Mouse (Mus musculus) lung, postnatal 0 days (tissue): ENCODE measurements around the gene Pkmyt1. TPM values are rescaled to one million over a fixed set of nuclear protein-coding genes. Genes with fewer than 3 reads are reported as not detected.
A peak's percentile ranks its signal among the peaks of the same experiment; 100 is the strongest.

ENCODE experiments used
- ATAC-seq: fragments of 200-750 bp; cut with Nextera tagmentation; 2 replicates; pipeline ENCODE4 v1.8.0; 2017; ENCODE audit warnings: moderate library complexity
- DNase-seq: peaks from one replicate; pipeline ENCODE4 v3.0.0-alpha.2; 2016; ENCODE audit warnings: low spot score
- H3K27ac ChIP-seq: fragments of 300-500 bp; sonication (generic); 2 replicates; pipeline ENCODE4 v1.5.1; 2014; ENCODE audit warnings: antibody characterized with exemption, mild to moderate bottlenecking, low read length, mixed read lengths
- H3K27me3 ChIP-seq: fragments of 300-500 bp; sonication (generic); replicated peaks from 2 replicates; pipeline ENCODE4 v1.6.1; 2014; ENCODE audit warnings: low read length, mixed read lengths; ENCODE audit not compliant: insufficient read depth
- H3K36me3 ChIP-seq: fragments of 300-500 bp; sonication (generic); 2 replicates; pipeline ENCODE4 v1.6.1; 2014; ENCODE audit warnings: low read length, mixed read lengths; ENCODE audit not compliant: insufficient read depth
- H3K4me1 ChIP-seq: fragments of 300-500 bp; sonication (generic); 2 replicates; pipeline ENCODE4 v1.6.1; 2014; ENCODE audit warnings: antibody characterized with exemption, low read depth, low read length, mixed read lengths; ENCODE audit not compliant: insufficient read depth
- H3K4me2 ChIP-seq: fragments of 300-500 bp; sonication (generic); replicated peaks from 2 replicates; pipeline ENCODE4 v1.6.1; 2014; ENCODE audit warnings: low read depth, mild to moderate bottlenecking, low read length, moderate library complexity, mixed read lengths
- H3K4me3 ChIP-seq: fragments of 300-500 bp; sonication (generic); 2 replicates; pipeline ENCODE4 v1.5.1; 2014; ENCODE audit warnings: low read depth, low read length
- H3K9ac ChIP-seq: fragments of 300-500 bp; sonication (generic); replicated peaks from 2 replicates; pipeline ENCODE4 v1.6.1; 2014; ENCODE audit warnings: low read depth, mild to moderate bottlenecking
- H3K9me3 ChIP-seq: fragments of 300-500 bp; sonication (generic); 2 replicates; pipeline ENCODE4 v1.6.1; 2016; ENCODE audit warnings: low read length, mixed read lengths
- CTCF ChIP-seq: IDR thresholded peaks from 2 replicates; pipeline ENCODE4 v1.5.1; 2016; ENCODE audit warnings: antibody characterized with exemption, mild to moderate bottlenecking
- EP300 ChIP-seq: IDR thresholded peaks from 2 replicates; pipeline ENCODE4 v1.6.1; 2016; ENCODE audit warnings: antibody characterized with exemption, mild to moderate bottlenecking, control low read depth
- WGBS: fragments of 180-500 bp; shearing (Covaris S2); extraction: QIAGEN DNeasy Blood & Tissue Kit; methylation state at CpG from one replicate; pipeline ENCODE4 v1.1.7; 2014; 5-methylcytosine and 5-hydroxymethylcytosine counted together
- polyA plus RNA-seq: library from polyadenylated mRNA; unstranded; fragments of >200 nt; fragmentation: Nextera tagmentation; extraction: Ambion mirVana; gene quantifications from 2 replicates; pipeline ENCODE4 v1.2.1, GENCODE M21; 2015

Pkmyt1 gene
- polyA plus RNA-seq, 1 experiment from 2014 or later = 10.4 TPM

- Histone ChIP-seq H3K4me2 (peak overlapping the region; percentile 88), H3K27me3 (no peaks in the 10 kb centered on the region), H3K9ac (peak overlapping the region; percentile 36; the same call in 1 of the 2 replicates), H3K27ac (peak overlapping the region; percentile 84), H3K4me1 (peaks cover 3% of the 10 kb centered on the region; the same call in 1 of the 2 replicates), H3K36me3 (no peaks in the 10 kb centered on the region), H3K4me3 (peak overlapping the region; percentile 81), H3K9me3 (no peaks in the 10 kb centered on the region)
- ATAC-seq = peak; percentile 93
- peak; percentile 60 for TF ChIP-seq CTCF
- TF ChIP-seq EP300 = peak; percentile 37; the same call in 1 of the 2 replicates
- peak; percentile 97 for DNase-seq
- WGBS = under 1% methylated on average over 20 of the region's 20 CpGs
Measured at GRCm38 (mm10) chr17:23726758-23727142, 614 bp downstream of the Pkmyt1 start.

GRCm38 (mm10) chr17:23730441-23730840 lies 4.3 kb downstream of the Pkmyt1 start:
- H3K4me2 ChIP-seq = no peak overlapping the region
- WGBS = 44% methylated on average over 1 of the region's 1 CpGs
- no peak overlapping the region for H3K4me3 ChIP-seq
- DNase-seq (no peak), ATAC-seq (no peak)
- H3K36me3 ChIP-seq = no peaks in the 10 kb centered on the region
- TF ChIP-seq CTCF = no peak
- TF ChIP-seq EP300 = no peak
- H3K4me1 ChIP-seq = peaks cover 3% of the 10 kb centered on the region; the same call in 1 of the 2 replicates
- H3K9ac ChIP-seq = no peak overlapping the region
- H3K27me3 ChIP-seq = no peaks in the 10 kb centered on the region
- no peaks in the 10 kb centered on the region for H3K9me3 ChIP-seq
- no peak overlapping the region for H3K27ac ChIP-seq

DNA sequence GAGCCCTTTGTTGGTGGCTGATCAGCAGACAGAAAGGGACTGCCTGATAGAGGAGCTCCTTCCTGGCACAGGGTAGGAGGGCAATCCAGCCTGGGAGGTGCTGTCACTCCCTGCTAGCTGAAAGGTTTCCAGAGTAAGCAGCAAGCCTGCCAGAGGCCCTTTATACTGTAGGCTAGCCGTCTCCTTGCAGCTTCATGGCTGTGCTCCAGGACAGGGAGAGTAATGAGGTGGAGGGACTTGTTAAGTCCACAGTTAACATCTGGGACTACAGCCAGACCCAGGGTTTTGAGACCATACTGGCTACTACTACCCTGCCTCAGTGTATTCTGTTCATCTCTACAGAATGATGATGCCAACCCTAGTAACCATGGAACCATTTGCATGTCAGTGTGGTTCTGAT lies 8.2 kb downstream of the Pkmyt1 start:
- 17% methylated on average over 1 of the region's 1 CpGs for WGBS
- no peaks in the 10 kb centered on the region for H3K27me3 ChIP-seq
- 0 out of 2 replicates have a peak, but pooled peaks cover 7% of the 10 kb centered on the region for H3K36me3 ChIP-seq
- TF ChIP-seq CTCF (no peak), EP300 (no peak)
- H3K4me2 ChIP-seq = no peak overlapping the region
- no peak for ATAC-seq
- no peak overlapping the region for H3K9ac ChIP-seq
- H3K4me3 ChIP-seq = no peak overlapping the region
- H3K4me1 ChIP-seq = peaks cover 14% of the 10 kb centered on the region
- DNase-seq = no peak
- no peaks in the 10 kb centered on the region for H3K9me3 ChIP-seq
- H3K27ac ChIP-seq = no peak overlapping the region

DNA sequence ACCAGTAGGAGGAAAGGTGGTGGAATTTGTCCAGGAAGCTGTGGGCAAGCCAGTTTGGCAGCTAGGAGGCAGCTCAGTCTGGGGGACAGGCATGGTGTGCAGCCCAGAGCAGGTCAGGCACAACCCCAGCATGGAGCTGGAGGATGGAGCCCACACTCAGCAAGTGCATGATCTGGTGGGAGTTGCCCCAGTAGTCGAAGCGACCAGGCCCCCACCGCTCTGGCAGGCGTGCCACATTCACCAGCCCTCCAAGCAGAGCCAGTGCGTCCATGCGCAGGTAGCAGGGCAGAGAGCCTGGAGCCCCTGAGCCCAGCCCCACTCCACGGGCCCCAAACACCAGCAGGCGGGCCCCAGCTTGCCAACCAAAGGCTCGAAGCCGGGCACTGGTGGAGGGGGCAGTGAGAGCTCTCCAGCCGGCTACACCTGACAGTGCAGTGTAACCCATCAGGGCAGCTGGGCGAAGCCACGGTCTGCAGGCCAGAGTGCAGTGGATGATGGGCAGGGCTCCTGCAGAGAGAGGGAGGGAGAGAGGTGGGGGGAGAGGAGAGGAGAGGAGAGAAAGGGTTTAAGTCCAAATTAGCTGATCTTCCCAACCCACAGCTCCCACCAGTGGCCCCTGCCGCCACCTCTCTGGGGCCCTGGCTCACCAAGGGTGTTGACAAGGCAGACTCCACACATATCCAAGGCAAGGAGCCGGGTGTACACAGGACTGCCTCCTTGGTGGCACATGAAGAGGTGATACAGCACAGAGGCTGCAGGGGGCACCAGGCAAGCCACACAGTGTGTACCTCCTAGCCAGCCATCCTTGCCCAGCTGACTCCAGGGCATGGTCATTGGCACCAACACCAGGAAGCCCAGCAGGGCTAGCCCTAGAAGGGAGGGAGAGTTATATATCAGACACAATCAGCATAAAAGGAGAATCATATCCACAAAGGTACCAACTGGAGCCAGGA lies 11.6 kb downstream of the Pkmyt1 start:
- DNase-seq = peak; percentile 43
- Histone ChIP-seq H3K4me1 (peaks cover 31% of the 10 kb centered on the region), H3K4me3 (no peak overlapping the region), H3K4me2 (peak overlapping the region; percentile 79; the same call in 1 of the 2 replicates), H3K9ac (no peak overlapping the region), H3K27me3 (peaks cover 14% of the 10 kb centered on the region; the same call in 1 of the 2 replicates), H3K27ac (no peak overlapping the region), H3K36me3 (0 out of 2 replicates have a peak, but pooled peaks cover 7% of the 10 kb centered on the region), H3K9me3 (no peaks in the 10 kb centered on the region)
- 60% methylated on average over 15 of the region's 15 CpGs for WGBS
- no peak for ATAC-seq
- TF ChIP-seq CTCF = peak; percentile 52
- no peak for TF ChIP-seq EP300

DNA sequence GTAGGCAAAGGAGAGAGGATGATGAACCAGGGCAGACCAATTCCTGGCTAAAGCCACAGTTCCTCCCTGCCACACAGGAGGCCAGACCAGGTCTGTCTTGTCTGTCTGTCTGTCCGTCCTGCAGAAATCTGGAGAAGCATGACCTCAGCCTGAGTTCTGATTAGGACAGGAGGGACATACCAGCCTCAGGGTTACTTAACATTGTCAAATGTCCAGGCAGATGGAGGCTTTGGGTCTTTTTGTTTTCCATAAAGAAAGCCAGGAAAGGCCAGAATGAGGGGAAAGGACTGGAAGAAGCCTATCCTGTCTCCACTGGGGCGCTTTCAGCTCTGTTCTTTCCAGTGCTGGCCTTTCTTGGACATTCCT lies 12.7 kb downstream of the Pkmyt1 start:
- peaks cover 24% of the 10 kb centered on the region for H3K27me3 ChIP-seq
- peak overlapping the region; percentile 78 for H3K4me3 ChIP-seq
- H3K4me1 ChIP-seq = peaks cover 31% of the 10 kb centered on the region
- 0 out of 2 replicates have a peak, but pooled peaks cover 7% of the 10 kb centered on the region for H3K36me3 ChIP-seq
- no peak for TF ChIP-seq CTCF
- no peak for TF ChIP-seq EP300
- DNase-seq = no peak
- peak overlapping the region; percentile 74 for H3K27ac ChIP-seq
- peak overlapping the region; percentile 60; the same call in 1 of the 2 replicates for H3K9ac ChIP-seq
- no peaks in the 10 kb centered on the region for H3K9me3 ChIP-seq
- peak overlapping the region; percentile 79 for H3K4me2 ChIP-seq
- no peak for ATAC-seq
- WGBS = 41% methylated on average over 2 of the region's 2 CpGs
